In the genomic region with DNA sequence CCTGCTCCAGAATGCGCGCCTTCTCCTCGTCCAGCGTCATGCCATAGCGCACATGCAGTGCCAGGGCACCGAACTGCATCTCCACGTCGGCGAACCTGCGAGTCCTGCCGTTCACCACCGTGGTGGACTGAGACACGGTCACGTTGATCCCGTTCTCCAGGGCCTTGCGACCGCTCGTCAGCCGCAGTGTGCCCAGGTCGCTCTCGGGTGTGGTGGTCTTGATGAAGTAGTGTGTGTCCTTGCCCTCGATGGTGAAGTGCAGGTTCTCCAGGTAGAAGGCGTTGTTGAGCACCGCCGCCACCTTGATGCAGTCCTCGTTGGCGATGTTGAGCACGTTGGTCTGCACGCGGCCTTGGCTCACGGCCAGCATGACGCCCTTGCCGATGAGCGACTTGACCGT, we compare ENCODE assay signal across 22 mouse cellular contexts.
DNase-seq lines count a peak whose midpoint lies in the region; ATAC-seq and TF ChIP-seq lines count a peak whose summit lies in the region.
"Had no signal": no experiment of that assay in that cellular context is flagged by ENCODE, and none has a peak within 500 bp of the region (broad histone marks: within the 10 kb centered on the region; RNA-seq: fewer than 3 reads in every experiment).

No protein-coding gene starts in this region.

- peak; percentile 45 for DNase-seq in forebrain, embryonic 11.5 days (ENCODE audit: low spot score)
- DNase-seq in forebrain, embryonic 14.5 days (ENCODE audit: low spot score) = no peak
- no peak for DNase-seq in ES-E14 (ENCODE audit: low read depth, low spot score)
- DNase-seq in spleen, postnatal 14 days (ENCODE audit: low spot score in 2 of 2) = no peak
- no peak for DNase-seq in adrenal gland, postnatal 10 days
- DNase-seq: adrenal gland, adult 8-10 months; cerebellum, adult 11-12 months; cerebellum, adult 9-10 months; cerebellum, postnatal 36 days; forebrain, postnatal 0 days; gastrocnemius, postnatal 14 days; heart, adult 2 months; heart, postnatal 14 days had no signal

- no peak overlapping the region for H3K4me3 ChIP-seq in forebrain, embryonic 11.5 days (ENCODE audit: low read depth, low read length)
- no peak overlapping the region for H3K4me3 ChIP-seq in forebrain, embryonic 14.5 days (ENCODE audit: low read depth, low read length)
- peak overlapping the region; percentile 76 for H3K4me3 ChIP-seq in E14TG2a.4 (replicated peaks; ENCODE audit: low read length)
- H3K4me3 ChIP-seq in ES-E14 (ENCODE audit: insufficient read depth in 1 of 2, low read depth in 1 of 2, low read length in 2 of 2, poor library complexity in 1 of 2, severe bottlenecking in 1 of 2) = peak overlapping the region; percentile 47 to 49
- no peak overlapping the region for H3K4me3 ChIP-seq in bone marrow, adult 2 months (replicated peaks; ENCODE audit: control insufficient read depth, low read depth, low read length)
- H3K4me3 ChIP-seq: forebrain, embryonic 12.5 days; heart, adult 2 months; heart, embryonic 15.5 days; hindbrain, embryonic 10.5 days; intestine, embryonic 15.5 days had no signal

- TF ChIP-seq POLR2A in bone marrow, adult 2 months (IDR thresholded peaks at IDR 0.05; ENCODE audit: borderline replicate concordance, control insufficient read depth, low read depth, low read length) = peak; percentile 10; the same call in 1 of the 2 replicates

- H3K9ac ChIP-seq in forebrain, embryonic 11.5 days (ENCODE audit: low read length) = no peak overlapping the region
- no peak overlapping the region for H3K9ac ChIP-seq in forebrain, embryonic 14.5 days (ENCODE audit: low read length)
- H3K9ac ChIP-seq in ES-E14 (ENCODE audit: insufficient read depth, low read depth, low read length, poor library complexity, severe bottlenecking) = 0 out of 2 replicates have a peak overlapping the region, but pooled peaks have one; percentile 2
- H3K9ac ChIP-seq: forebrain, embryonic 12.5 days; forebrain, postnatal 0 days; heart, embryonic 15.5 days; hindbrain, embryonic 14.5 days; intestine, embryonic 15.5 days had no signal

- in situ Hi-C loops in ES-E14 (cut with MboI; ENCODE audit: low sequenced_read_pairs in 2 of 2, unreplicated experiment in 2 of 2) = no loop called here

- H3K9me3 ChIP-seq in forebrain, embryonic 11.5 days (ENCODE audit: control insufficient read depth, low read length) = peaks cover 6% of the 10 kb centered on the region; the same call in 1 of the 2 replicates
- H3K9me3 ChIP-seq in forebrain, embryonic 14.5 days (replicated peaks; ENCODE audit: control insufficient read depth, low read length) = 0 out of 2 replicates have a peak, but pooled peaks cover 2% of the 10 kb centered on the region
- H3K9me3 ChIP-seq in E14TG2a.4 (ENCODE audit: low read length) (peaks cover 9% of the 10 kb centered on the region), ES-E14 (ENCODE audit: control insufficient read depth, insufficient read depth, low read depth, low read length) (no peaks in the 10 kb centered on the region)
- H3K9me3 ChIP-seq: heart, embryonic 15.5 days; intestine, embryonic 15.5 days had no signal

- H3K36me3 ChIP-seq in forebrain, embryonic 11.5 days (ENCODE audit: control insufficient read depth, insufficient read depth, low read length) = peaks cover 15% of the 10 kb centered on the region
- H3K36me3 ChIP-seq in forebrain, embryonic 14.5 days (ENCODE audit: control insufficient read depth, insufficient read depth, low read length) = peaks cover 28% of the 10 kb centered on the region
- H3K36me3 ChIP-seq in E14TG2a.4 (ENCODE audit: insufficient read depth, low read length) (0 out of 2 replicates have a peak, but pooled peaks cover 3% of the 10 kb centered on the region), ES-E14 (ENCODE audit: control insufficient read depth, insufficient read depth, low read length, poor library complexity, severe bottlenecking) (no peaks in the 10 kb centered on the region; the same call in 1 of the 2 replicates)

- WGBS in forebrain, embryonic 11.5 days = 97% methylated on average over 35 of the region's 35 CpGs
- 97% methylated on average over 35 of the region's 35 CpGs for WGBS in forebrain, embryonic 14.5 days
- 94% methylated on average over 35 of the region's 35 CpGs for WGBS in bone marrow, adult 2 months

- no peaks in the 10 kb centered on the region for H3K27me3 ChIP-seq in forebrain, embryonic 11.5 days (ENCODE audit: control insufficient read depth, insufficient read depth, low read length)
- H3K27me3 ChIP-seq in forebrain, embryonic 14.5 days (replicated peaks; ENCODE audit: control insufficient read depth, insufficient read depth, low read length) = no peaks in the 10 kb centered on the region
- H3K27me3 ChIP-seq in E14TG2a.4 (ENCODE audit: insufficient read depth, low read length) = peaks cover 39% of the 10 kb centered on the region
- H3K27me3 ChIP-seq: heart, embryonic 15.5 days; intestine, embryonic 15.5 days; Patski had no signal

- H3K4me1 ChIP-seq in forebrain, embryonic 11.5 days (replicated peaks; ENCODE audit: control insufficient read depth, insufficient read depth, low read length) = peaks cover 8% of the 10 kb centered on the region
- H3K4me1 ChIP-seq in forebrain, embryonic 14.5 days (ENCODE audit: control insufficient read depth, insufficient read depth, low read length) = peaks cover 19% of the 10 kb centered on the region
- H3K4me1 ChIP-seq in E14TG2a.4 (replicated peaks; ENCODE audit: low read depth, low read length) (peaks cover 13% of the 10 kb centered on the region), ES-E14 (ENCODE audit: control insufficient read depth in 2 of 2, insufficient read depth in 2 of 2, low read length in 2 of 2, poor library complexity in 1 of 2) (peaks cover 2% of the 10 kb centered on the region in 2 experiments; a peak in 3 of 4 replicates)
- no peaks in the 10 kb centered on the region for H3K4me1 ChIP-seq in bone marrow, adult 2 months (ENCODE audit: control insufficient read depth, insufficient read depth, low read length)
- H3K4me1 ChIP-seq: intestine, embryonic 15.5 days had no signal

- ATAC-seq in forebrain, embryonic 11.5 days (replicated peaks; ENCODE audit: low FRiP score) = no peak
- ATAC-seq in forebrain, embryonic 14.5 days = no peak
- ATAC-seq: forebrain, postnatal 0 days; intestine, embryonic 15.5 days; Patski had no signal

- no peak for TF ChIP-seq CTCF in E14TG2a.4 (conservative IDR thresholded peaks at IDR 0.05; ENCODE audit: low read length)
- no peak for TF ChIP-seq CTCF in bone marrow, adult 2 months (IDR thresholded peaks at IDR 0.05; ENCODE audit: control insufficient read depth, insufficient read depth, low read length)

- H3K4me2 ChIP-seq in forebrain, embryonic 11.5 days (ENCODE audit: low read depth, low read length, severe bottlenecking) = no peak overlapping the region
- no peak overlapping the region for H3K4me2 ChIP-seq in forebrain, embryonic 14.5 days (ENCODE audit: low read length)
- H3K4me2 ChIP-seq: forebrain, embryonic 12.5 days; heart, embryonic 11.5 days; heart, embryonic 15.5 days; hindbrain, embryonic 14.5 days; intestine, embryonic 15.5 days had no signal

- no peak overlapping the region for H3K27ac ChIP-seq in forebrain, embryonic 11.5 days (ENCODE audit: low read depth, low read length)
- H3K27ac ChIP-seq in forebrain, embryonic 14.5 days (ENCODE audit: low read depth, low read length) = no peak overlapping the region
- H3K27ac ChIP-seq in ES-E14 (ENCODE audit: insufficient read depth, low read depth, low read length, poor library complexity, severe bottlenecking) = no peak overlapping the region
- H3K27ac ChIP-seq in bone marrow, adult 2 months (ENCODE audit: control insufficient read depth, insufficient read depth, low read depth, low read length, poor library complexity) = no peak overlapping the region
- H3K27ac ChIP-seq: forebrain, embryonic 12.5 days; heart, adult 2 months; heart, embryonic 15.5 days; hindbrain, embryonic 10.5 days; hindbrain, embryonic 14.5 days; intestine, embryonic 15.5 days had no signal

TF ChIP-seq in ES-E14, 5 proteins besides CTCF, POLR2A, EP300 and RAD21:
- TF ChIP-seq CHD2 (IDR thresholded peaks at IDR 0.05; ENCODE audit: low read depth, low read length) (no peak), HCFC1 (IDR thresholded peaks at IDR 0.05; ENCODE audit: borderline replicate concordance, insufficient read depth, low read length) (no peak), ZC3H11A (IDR thresholded peaks at IDR 0.05; ENCODE audit: borderline replicate concordance, low read depth, low read length) (no peak), MAFK (IDR thresholded peaks at IDR 0.05; ENCODE audit: insufficient read depth, low read depth, low read length) (no peak), ZNF384 (IDR thresholded peaks at IDR 0.05; ENCODE audit: low read depth, low read length) (no peak)

Comparison
In these comparisons a context has a peak if more than half of its experiments do, and no peak if none do; other contexts are left out.
1. H3K4me3 ChIP-seq: peak in E14TG2a.4 (single experiment) and ES-E14 (2 of 2); none in forebrain, embryonic 11.5 days (single experiment), forebrain, embryonic 14.5 days (single experiment) and bone marrow, adult 2 months (single experiment).